13 mouse cellular contexts compared by ENCODE assay signal in genomic region chr19:44899104-44899793, GRCm38 (mm10). TPM values are rescaled to one million over a fixed set of nuclear protein-coding genes. Genes with fewer than 3 reads are reported as not detected.
DNase-seq lines count a peak whose midpoint lies in the region; ATAC-seq and TF ChIP-seq lines count a peak whose summit lies in the region.
"Had no signal": no experiment of that assay in that cellular context is flagged by ENCODE, and none has a peak within 500 bp of the region (broad histone marks: within the 10 kb centered on the region; RNA-seq: fewer than 3 reads in every experiment).

No protein-coding gene starts in this region.

- H3K4me3 ChIP-seq in kidney, embryonic 14.5 days (ENCODE audit: low read length), result no peak overlapping the region
- H3K4me3 ChIP-seq in liver, embryonic 13.5 days (replicated peaks), result no peak overlapping the region
- H3K4me3 ChIP-seq in thymus, adult 2 months (ENCODE audit: control insufficient read depth, insufficient read depth, low read length), result no peak overlapping the region
- H3K4me3 ChIP-seq: left cerebral cortex, adult 2 months had no signal

- no peak overlapping the region for H3K4me2 ChIP-seq in kidney, embryonic 14.5 days (replicated peaks; ENCODE audit: low read depth, low read length)
- no peak overlapping the region for H3K4me2 ChIP-seq in liver, embryonic 13.5 days

- no peak for DNase-seq in kidney, adult 18-20 months
- peak; percentile 34 for DNase-seq in 3T3-L1 (ENCODE audit: low read depth, low spot score)
- DNase-seq in Muller cell, postnatal 12 days (ENCODE audit: inconsistent ontology term), result peak; percentile 83
- DNase-seq in liver, embryonic 13.5 days, result no peak
- no peak for DNase-seq in thymus, adult 2 months
- no peak for DNase-seq in right cerebral cortex, postnatal 25 days
- DNase-seq: kidney, adult 2 months; lung, postnatal 10 days; right cerebral cortex, postnatal 14 days; thymus, postnatal 25 days had no signal

- no peaks in the 10 kb centered on the region for H3K36me3 ChIP-seq in kidney, embryonic 14.5 days (ENCODE audit: control insufficient read depth, insufficient read depth, low read length)
- H3K36me3 ChIP-seq in liver, embryonic 13.5 days, result no peaks in the 10 kb centered on the region
- H3K36me3 ChIP-seq in thymus, adult 2 months (ENCODE audit: control insufficient read depth, insufficient read depth, low read length), result no peaks in the 10 kb centered on the region
- H3K36me3 ChIP-seq: G1E had no signal

- H3K9me3 ChIP-seq in kidney, embryonic 14.5 days (ENCODE audit: control insufficient read depth, low read length), result no peaks in the 10 kb centered on the region
- no peaks in the 10 kb centered on the region for H3K9me3 ChIP-seq in liver, embryonic 13.5 days (replicated peaks)
- H3K9me3 ChIP-seq: G1E had no signal

- no peaks in the 10 kb centered on the region; the same call in 1 of the 2 replicates for H3K27me3 ChIP-seq in kidney, embryonic 14.5 days (ENCODE audit: control insufficient read depth, insufficient read depth, low read length)
- H3K27me3 ChIP-seq in liver, embryonic 13.5 days, result peaks cover 27% of the 10 kb centered on the region
- no peaks in the 10 kb centered on the region; the same call in 1 of the 2 replicates for H3K27me3 ChIP-seq in thymus, adult 2 months (ENCODE audit: control insufficient read depth, insufficient read depth, low read length)

- 32% methylated on average over 9 of the region's 9 CpGs for WGBS in kidney, embryonic 14.5 days
- 11% methylated on average over 9 of the region's 9 CpGs for WGBS in liver, embryonic 13.5 days (ENCODE audit: insufficient replicate concordance)
- 56% methylated on average over 9 of the region's 9 CpGs for WGBS in thymus, adult 2 months

- no peak for TF ChIP-seq CTCF in thymus, adult 2 months (IDR thresholded peaks at IDR 0.05; ENCODE audit: borderline replicate concordance, control insufficient read depth, extremely low read depth, insufficient read depth, low read length, poor library complexity)

- peaks cover 53% of the 10 kb centered on the region for H3K4me1 ChIP-seq in kidney, embryonic 14.5 days (ENCODE audit: control insufficient read depth, insufficient read depth, low read length)
- H3K4me1 ChIP-seq in liver, embryonic 13.5 days (replicated peaks), result peaks cover 17% of the 10 kb centered on the region
- no peaks in the 10 kb centered on the region for H3K4me1 ChIP-seq in thymus, adult 2 months (replicated peaks; ENCODE audit: control insufficient read depth, insufficient read depth, low read length)

- no peak overlapping the region for H3K27ac ChIP-seq in kidney, embryonic 14.5 days (ENCODE audit: low read depth, low read length)
- H3K27ac ChIP-seq in liver, embryonic 13.5 days, result no peak overlapping the region
- H3K27ac ChIP-seq in thymus, adult 2 months (ENCODE audit: control insufficient read depth, insufficient read depth, low read length), result no peak overlapping the region
- H3K27ac ChIP-seq: left cerebral cortex, adult 2 months had no signal

- 0 out of 2 replicates have a peak overlapping the region, but pooled peaks have one; percentile 23 for H3K9ac ChIP-seq in kidney, embryonic 14.5 days (ENCODE audit: low read depth, low read length)
- no peak overlapping the region for H3K9ac ChIP-seq in liver, embryonic 13.5 days

- no peak for ATAC-seq in kidney, embryonic 14.5 days (ENCODE audit: low FRiP score, low TSS enrichment)
- 0 out of 2 replicates have a peak, but pooled peaks have one; percentile 43 for ATAC-seq in liver, embryonic 13.5 days (ENCODE audit: low read depth)

- TF ChIP-seq POLR2A in thymus, adult 2 months (IDR thresholded peaks at IDR 0.05; ENCODE audit: control insufficient read depth, extremely low read depth, insufficient read depth, low read length, poor library complexity), result no peak

RNA-seq across cellular contexts. Expression of gene Slf2, which starts 31.7 kb away (rescaled TPM):
- 35.6 and 60.0 TPM in 2 replicates for polyA plus RNA-seq in kidney, embryonic 14.5 days (2014; fragmentation: Nextera tagmentation; extraction: Ambion mirVana)
- polyA plus RNA-seq in liver, embryonic 13.5 days (2015; fragmentation: Nextera tagmentation; extraction: Ambion mirVana), result 12.6 and 17.7 TPM in 2 replicates
- polyA plus RNA-seq in thymus, adult 2 months (2012; rRNA removed), result 98.6 and 134 TPM in 2 replicates

Comparison
In these comparisons a context has a peak if more than half of its experiments do, and no peak if none do; other contexts are left out.
1. DNase-seq: peak in 3T3-L1 (single experiment) and Muller cell, postnatal 12 days (single experiment); none in kidney, adult 18-20 months (single experiment), liver, embryonic 13.5 days (single experiment), thymus, adult 2 months (single experiment) and right cerebral cortex, postnatal 25 days (single experiment).